Mouse (Mus musculus) hindbrain, embryonic 11.5 days (tissue): ENCODE measurements around the gene Rad51d. TPM values are rescaled to one million over a fixed set of nuclear protein-coding genes. Genes with fewer than 3 reads are reported as not detected.
"Not testable (repeated sequence)": the region's sequence is repeated elsewhere in the genome, so short reads cannot be mapped to it uniquely, and the experiment has no call there.

Experiments
- ATAC-seq: fragments of 200-750 bp; cut with Nextera tagmentation; 2 replicates; pipeline ENCODE4 v1.8.0; 2017; ENCODE audit warnings: mild to moderate bottlenecking, moderate TSS enrichment, moderate library complexity; ENCODE audit not compliant: low FRiP score
- DNase-seq: peaks from one replicate; pipeline ENCODE4 v3.0.0-alpha.2; 2015; ENCODE audit warnings: low spot score
- H3K27ac ChIP-seq: fragments of 300-500 bp; sonication (generic); 2 replicates; pipeline ENCODE4 v1.5.1; 2014; ENCODE audit warnings: mild to moderate bottlenecking, low read depth, low read length
- H3K27me3 ChIP-seq: fragments of 300-500 bp; sonication (generic); 2 replicates; pipeline ENCODE4 v1.6.1; 2014; ENCODE audit warnings: mild to moderate bottlenecking, low read length, moderate library complexity, mixed read lengths; ENCODE audit not compliant: control insufficient read depth, insufficient read depth
- H3K36me3 ChIP-seq: fragments of 300-500 bp; sonication (generic); 2 replicates; pipeline ENCODE4 v1.6.1; 2014; ENCODE audit warnings: mild to moderate bottlenecking, low read length, moderate library complexity, mixed read lengths; ENCODE audit not compliant: control insufficient read depth, insufficient read depth
- H3K4me1 ChIP-seq: fragments of 300-500 bp; sonication (generic); replicated peaks from 2 replicates; pipeline ENCODE4 v1.6.1; 2014; ENCODE audit warnings: low read length, mixed read lengths; ENCODE audit not compliant: control insufficient read depth, insufficient read depth
- H3K4me2 ChIP-seq: fragments of 300-500 bp; sonication (generic); replicated peaks from 2 replicates; pipeline ENCODE4 v1.6.1; 2014; ENCODE audit warnings: mild to moderate bottlenecking, low read depth, low read length
- H3K4me3 ChIP-seq: fragments of 300-500 bp; sonication (generic); 2 replicates; pipeline ENCODE4 v1.5.1; 2014; ENCODE audit warnings: low read depth, low read length
- H3K9ac ChIP-seq: fragments of 300-500 bp; sonication (generic); 2 replicates; pipeline ENCODE4 v1.6.1; 2014; ENCODE audit warnings: low read depth, low read length
- H3K9me3 ChIP-seq: fragments of 300-500 bp; sonication (generic); 2 replicates; pipeline ENCODE4 v1.6.1; 2016; ENCODE audit warnings: low read length; ENCODE audit not compliant: control insufficient read depth
- WGBS: fragments of 180-500 bp; shearing (Covaris S2); extraction: QIAGEN DNeasy Blood & Tissue Kit; methylation state at CpG from one replicate; pipeline ENCODE4 v1.1.7; 2014; 5-methylcytosine and 5-hydroxymethylcytosine counted together
- polyA plus RNA-seq: library from polyadenylated mRNA; unstranded; fragments of >200 nt; fragmentation: Nextera tagmentation; extraction: Ambion mirVana; gene quantifications from 2 replicates; pipeline ENCODE4 v1.2.1, GENCODE M21; 2014

Gene Rad51d
- polyA plus RNA-seq, 1 experiment from 2014 or later, result 14.6 TPM

DNA sequence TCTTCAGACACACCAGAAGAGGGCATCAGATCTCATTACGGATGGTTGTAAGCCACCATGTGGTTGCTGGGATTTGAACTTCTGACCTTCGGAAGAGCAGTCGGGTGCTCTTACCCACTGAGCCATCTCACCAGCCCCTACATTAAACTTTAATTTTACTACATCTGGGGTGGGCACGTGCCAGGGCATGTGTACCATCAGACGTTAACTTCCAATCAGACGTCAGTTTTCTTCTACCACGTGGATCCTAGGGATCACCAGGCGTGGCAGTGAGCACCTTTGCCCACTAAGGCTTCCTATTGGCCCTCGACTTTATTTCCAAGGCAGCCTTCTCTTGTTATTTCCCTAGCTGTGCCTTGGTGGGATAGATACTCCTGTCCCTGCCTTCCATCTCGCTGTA is 58.0 kb downstream of the Rad51d start:
- not testable (repeated sequence) for H3K27me3 ChIP-seq, H3K27ac ChIP-seq, DNase-seq, ATAC-seq, H3K9ac ChIP-seq, H3K36me3 ChIP-seq, H3K4me1 ChIP-seq, H3K9me3 ChIP-seq, H3K4me2 ChIP-seq, H3K4me3 ChIP-seq
- WGBS, result 83% methylated on average over 10 of the region's 10 CpGs

DNA sequence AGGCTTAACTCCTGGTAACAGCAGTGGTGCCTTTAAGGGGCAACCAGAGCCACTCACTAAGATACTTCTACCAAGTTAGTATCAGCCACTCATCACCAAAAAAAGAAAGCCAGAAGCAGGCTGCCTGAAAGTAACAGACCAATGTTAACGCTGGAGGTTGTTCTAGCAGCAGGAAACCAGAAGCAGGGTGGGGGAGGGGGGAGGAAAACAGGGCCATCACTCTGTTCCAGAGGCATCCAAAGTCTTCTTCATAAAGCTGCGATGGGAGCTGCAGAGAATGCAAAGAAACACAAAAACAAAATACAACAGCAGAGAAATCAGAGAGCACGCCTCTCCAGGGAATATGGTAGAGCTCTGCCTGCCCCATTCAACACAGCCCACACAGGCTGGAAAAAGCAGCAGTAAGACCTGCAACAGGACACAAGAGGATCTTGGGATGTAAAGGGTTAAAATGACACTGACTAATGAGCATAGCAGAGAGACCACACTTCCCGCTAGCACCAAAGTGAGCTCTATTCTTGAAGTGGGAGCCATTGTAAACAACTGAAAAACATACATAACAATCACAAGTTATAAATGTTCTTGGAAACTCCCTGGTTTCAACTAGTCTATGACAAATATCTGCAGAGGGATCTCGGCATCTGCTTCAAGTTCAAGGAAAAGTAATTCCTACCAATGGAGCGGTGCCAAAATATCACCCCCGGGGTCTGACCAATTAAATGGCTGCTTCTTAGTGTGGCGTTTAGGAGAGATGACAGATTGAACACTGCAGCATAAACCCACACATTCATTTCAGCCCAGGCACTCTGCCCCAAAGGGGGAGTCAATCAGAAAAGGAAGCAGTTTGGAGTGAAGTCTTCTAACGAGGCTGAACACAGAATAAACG is 59.2 kb downstream of the Rad51d start:
- peak overlapping the region; percentile 8; the same call in 1 of the 2 replicates for H3K4me2 ChIP-seq
- no peaks in the 10 kb centered on the region for H3K36me3 ChIP-seq
- 19% methylated on average over 10 of the region's 10 CpGs for WGBS

DNA sequence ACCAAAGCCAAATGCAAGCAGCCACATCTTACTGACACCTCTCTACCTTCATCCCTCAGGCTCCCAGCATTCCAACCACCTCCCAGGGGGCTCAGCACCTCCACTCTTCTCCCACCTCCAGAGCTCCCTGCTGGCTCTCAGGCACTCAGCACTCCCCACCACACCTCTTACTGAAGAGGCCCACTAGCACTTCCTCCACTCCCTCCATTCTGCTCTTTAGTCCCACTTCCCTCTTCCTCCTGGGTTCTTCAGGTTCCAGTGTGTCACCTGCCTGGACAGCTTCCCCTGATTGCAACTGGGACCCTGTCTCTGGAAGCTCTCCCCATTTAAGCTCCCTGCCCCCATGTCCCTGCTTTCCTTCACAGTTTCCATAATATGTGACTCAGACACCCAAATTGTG is 63.6 kb downstream of the Rad51d start:
- H3K4me3 ChIP-seq, result no peak overlapping the region
- no peak for ATAC-seq
- no peak for DNase-seq
- no peak overlapping the region for H3K27ac ChIP-seq
- H3K36me3 ChIP-seq, result no peaks in the 10 kb centered on the region
- H3K4me1 ChIP-seq, result no peaks in the 10 kb centered on the region; the same call in 1 of the 2 replicates
- H3K9me3 ChIP-seq, result no peaks in the 10 kb centered on the region
- H3K9ac ChIP-seq, result no peak overlapping the region
- no peak overlapping the region for H3K4me2 ChIP-seq
- no peaks in the 10 kb centered on the region for H3K27me3 ChIP-seq

More for the DNA sequence above, 59.2 kb downstream of the Rad51d start:
- ATAC-seq (no peak), DNase-seq (peak; percentile 35)
- Histone ChIP-seq H3K4me1 (no peaks in the 10 kb centered on the region), H3K4me3 (no peak overlapping the region), H3K27ac (no peak overlapping the region), H3K27me3 (no peaks in the 10 kb centered on the region), H3K9ac (no peak overlapping the region), H3K9me3 (no peaks in the 10 kb centered on the region)

Other genes with a start within 250 kb of the Rad51d start
- gene Cct6b, start 126.3 kb downstream of the Rad51d start, polyA plus RNA-seq, result 0.49 and 0.69 TPM in 2 replicates
- 39.2 and 42.6 TPM in 2 replicates for gene Zfp830, start 126.3 kb downstream of the Rad51d start, polyA plus RNA-seq
- gene Lig3, start 109.5 kb downstream of the Rad51d start, polyA plus RNA-seq, result 38.0 and 48.0 TPM in 2 replicates
- gene Rffl, start 19.4 kb downstream of the Rad51d start, polyA plus RNA-seq, result 6.3 and 8.8 TPM in 2 replicates
- 0.09 and 0.22 TPM in 2 replicates for gene Fndc8, start 1.5 kb upstream of the Rad51d start, polyA plus RNA-seq
- gene Nle1, start 17.8 kb upstream of the Rad51d start, polyA plus RNA-seq, result 19.8 and 22.9 TPM in 2 replicates
- 0.42 and 0.45 TPM in 2 replicates for gene Unc45b, start 19.9 kb upstream of the Rad51d start, polyA plus RNA-seq
- gene Slfn5, start 60.7 kb upstream of the Rad51d start, polyA plus RNA-seq, result 0.85 and 1.3 TPM in 2 replicates
- gene Slfn9, start 101.2 kb upstream of the Rad51d start, polyA plus RNA-seq, result 9.7 and 10.1 TPM in 2 replicates
- 0.28 TPM in 2 replicates for gene Slfn8, start 130.2 kb upstream of the Rad51d start, polyA plus RNA-seq
- gene Slfn2, start 174.5 kb upstream of the Rad51d start, polyA plus RNA-seq, result 1.5 and 1.6 TPM in 2 replicates
- gene Slfn1, start 226.2 kb upstream of the Rad51d start, polyA plus RNA-seq, result not detected in 2 replicates